Mouse (Mus musculus): ENCODE data around the gene Hhipl1. TPM values are rescaled to one million over a fixed set of nuclear protein-coding genes. Genes with fewer than 3 reads are reported as not detected.

Hhipl1 gene
- polyA plus RNA-seq, 1 experiment, result 0.54 TPM

DNA sequence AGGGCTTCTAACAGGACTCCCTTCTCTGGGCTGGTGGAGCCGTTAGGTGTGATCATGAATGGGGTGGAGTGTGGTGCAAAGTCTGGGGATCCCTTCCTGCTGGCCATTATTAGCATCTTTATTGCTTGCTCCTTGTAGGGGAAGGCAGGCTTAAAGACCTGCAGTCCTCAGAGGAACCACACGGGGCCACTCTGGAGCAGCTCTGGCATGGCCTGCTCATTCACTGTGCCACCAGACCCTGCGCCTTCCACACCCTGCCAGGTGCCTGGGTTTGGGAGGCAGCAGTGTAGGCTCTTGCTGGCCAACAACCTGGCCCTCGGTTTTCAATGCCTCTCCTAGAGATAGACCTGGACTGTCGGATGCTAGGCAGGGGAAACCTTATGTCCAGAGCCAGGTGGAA, 57.7 kb downstream of the Hhipl1 start:
- H3K27me3 ChIP-seq (ENCODE audit: control insufficient read depth, insufficient read depth, low read length), result no peaks in the 10 kb centered on the region
- H3K4me3 ChIP-seq (ENCODE audit: control insufficient read depth, insufficient read depth, low read length), result no peak overlapping the region
- no peaks in the 10 kb centered on the region for H3K4me1 ChIP-seq (replicated peaks; ENCODE audit: control insufficient read depth, insufficient read depth, low read length)
- WGBS, result 9% methylated on average over 5 of the region's 5 CpGs
- DNase-seq, result peak; percentile 47
- H3K27ac ChIP-seq (ENCODE audit: control insufficient read depth, insufficient read depth, low read length), result no peak overlapping the region
- H3K36me3 ChIP-seq (ENCODE audit: control insufficient read depth, insufficient read depth, low read length), result no peaks in the 10 kb centered on the region
- TF ChIP-seq POLR2A (IDR thresholded peaks at IDR 0.05; ENCODE audit: control insufficient read depth, extremely low read depth, insufficient read depth, low read length, poor library complexity) (no peak), CTCF (IDR thresholded peaks at IDR 0.05; ENCODE audit: borderline replicate concordance, control insufficient read depth, extremely low read depth, insufficient read depth, low read length, poor library complexity) (peak; percentile 55; the same call in 1 of the 2 replicates)

- no peak for TF ChIP-seq CTCF (IDR thresholded peaks at IDR 0.05; ENCODE audit: borderline replicate concordance, control insufficient read depth, extremely low read depth, insufficient read depth, low read length, poor library complexity)
- no peak for TF ChIP-seq POLR2A (IDR thresholded peaks at IDR 0.05; ENCODE audit: control insufficient read depth, extremely low read depth, insufficient read depth, low read length, poor library complexity)
- WGBS, result 77% methylated on average over 3 of the region's 3 CpGs
- Histone ChIP-seq H3K4me1 (replicated peaks; ENCODE audit: control insufficient read depth, insufficient read depth, low read length) (no peaks in the 10 kb centered on the region), H3K27me3 (ENCODE audit: control insufficient read depth, insufficient read depth, low read length) (no peaks in the 10 kb centered on the region), H3K27ac (ENCODE audit: control insufficient read depth, insufficient read depth, low read length) (no peak overlapping the region), H3K4me3 (ENCODE audit: control insufficient read depth, insufficient read depth, low read length) (no peak overlapping the region), H3K36me3 (ENCODE audit: control insufficient read depth, insufficient read depth, low read length) (no peaks in the 10 kb centered on the region)
- DNase-seq, result no peak
Observed at GRCm38 (mm10) chr12:108365340-108365739, 59.3 kb downstream of the Hhipl1 start.

DNA sequence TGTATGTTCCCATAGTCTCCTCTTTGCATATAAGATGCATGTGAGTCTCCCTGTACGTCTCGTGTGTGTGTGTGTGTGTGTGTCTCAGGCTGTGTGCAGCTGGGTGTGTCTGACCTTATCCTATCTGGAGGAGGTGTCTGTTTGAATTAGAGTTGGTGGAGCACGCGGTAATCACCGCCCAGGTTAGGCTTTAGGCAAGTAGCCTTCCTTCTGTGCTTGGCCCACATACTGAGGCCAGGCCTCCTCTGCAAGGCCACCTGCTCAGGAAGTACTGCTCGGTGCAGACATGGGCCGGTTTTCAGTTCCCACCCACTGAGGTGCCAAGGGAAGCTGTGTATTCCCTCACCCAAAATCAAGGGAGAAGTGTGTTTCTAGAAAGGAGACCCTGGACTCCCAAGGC, 59.8 kb downstream of the Hhipl1 start:
- Histone ChIP-seq H3K27ac (ENCODE audit: control insufficient read depth, insufficient read depth, low read length) (no peak overlapping the region), H3K4me1 (replicated peaks; ENCODE audit: control insufficient read depth, insufficient read depth, low read length) (no peaks in the 10 kb centered on the region), H3K4me3 (ENCODE audit: control insufficient read depth, insufficient read depth, low read length) (no peak overlapping the region), H3K36me3 (ENCODE audit: control insufficient read depth, insufficient read depth, low read length) (no peaks in the 10 kb centered on the region), H3K27me3 (ENCODE audit: control insufficient read depth, insufficient read depth, low read length) (no peaks in the 10 kb centered on the region)
- TF ChIP-seq CTCF (IDR thresholded peaks at IDR 0.05; ENCODE audit: borderline replicate concordance, control insufficient read depth, extremely low read depth, insufficient read depth, low read length, poor library complexity) (no peak), POLR2A (IDR thresholded peaks at IDR 0.05; ENCODE audit: control insufficient read depth, extremely low read depth, insufficient read depth, low read length, poor library complexity) (no peak)
- DNase-seq, result no peak
- WGBS, result 72% methylated on average over 7 of the region's 7 CpGs

DNA sequence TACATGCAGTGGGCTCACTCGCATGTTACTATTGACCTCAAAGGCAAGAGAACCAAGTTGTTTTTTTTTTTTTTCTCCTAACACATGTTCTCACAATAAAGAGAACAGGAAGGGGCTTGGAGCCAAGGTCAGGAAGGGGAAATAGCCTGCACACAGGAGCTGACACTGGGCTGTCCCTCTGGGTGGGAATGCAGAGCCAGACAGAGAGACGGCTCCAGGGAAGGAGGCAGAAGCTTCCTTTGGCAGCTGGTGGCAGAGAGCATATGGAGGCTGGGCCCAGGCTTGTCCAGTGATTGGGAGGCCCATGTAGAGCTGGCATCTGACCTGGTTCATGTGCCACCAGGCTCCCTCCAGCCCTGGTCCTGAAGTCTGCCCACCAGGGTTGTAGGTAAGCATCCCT, 61.8 kb downstream of the Hhipl1 start:
- Histone ChIP-seq H3K4me1 (replicated peaks; ENCODE audit: control insufficient read depth, insufficient read depth, low read length) (no peaks in the 10 kb centered on the region), H3K27ac (ENCODE audit: control insufficient read depth, insufficient read depth, low read length) (no peak overlapping the region), H3K36me3 (ENCODE audit: control insufficient read depth, insufficient read depth, low read length) (no peaks in the 10 kb centered on the region), H3K27me3 (ENCODE audit: control insufficient read depth, insufficient read depth, low read length) (no peaks in the 10 kb centered on the region), H3K4me3 (ENCODE audit: control insufficient read depth, insufficient read depth, low read length) (no peak overlapping the region)
- DNase-seq, result no peak
- TF ChIP-seq CTCF (IDR thresholded peaks at IDR 0.05; ENCODE audit: borderline replicate concordance, control insufficient read depth, extremely low read depth, insufficient read depth, low read length, poor library complexity) (no peak), POLR2A (IDR thresholded peaks at IDR 0.05; ENCODE audit: control insufficient read depth, extremely low read depth, insufficient read depth, low read length, poor library complexity) (no peak)
- WGBS, result 59% methylated on average over 2 of the region's 2 CpGs

DNA sequence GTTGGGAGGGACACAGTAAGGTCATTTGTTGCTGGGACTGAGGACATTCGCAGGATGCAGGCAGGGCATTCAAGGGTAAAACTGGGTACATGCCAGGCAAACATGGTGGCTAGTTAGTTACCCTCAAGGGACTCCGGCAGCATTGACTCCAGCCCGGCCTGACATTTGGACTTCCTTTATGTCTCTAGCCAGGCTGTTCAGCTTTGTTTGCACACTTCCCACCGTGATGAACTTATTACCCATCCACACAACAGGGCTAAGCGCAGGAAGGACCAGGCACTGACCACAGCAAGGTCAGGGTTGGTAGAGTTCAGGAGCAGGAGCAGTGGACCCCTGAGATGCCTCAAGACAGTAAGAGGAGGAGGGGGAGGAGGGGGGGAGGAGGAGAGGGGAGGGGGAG, 62.9 kb downstream of the Hhipl1 start:
- no peak for TF ChIP-seq CTCF (IDR thresholded peaks at IDR 0.05; ENCODE audit: borderline replicate concordance, control insufficient read depth, extremely low read depth, insufficient read depth, low read length, poor library complexity)
- no peak for TF ChIP-seq POLR2A (IDR thresholded peaks at IDR 0.05; ENCODE audit: control insufficient read depth, extremely low read depth, insufficient read depth, low read length, poor library complexity)
- Histone ChIP-seq H3K27me3 (ENCODE audit: control insufficient read depth, insufficient read depth, low read length) (no peaks in the 10 kb centered on the region), H3K4me3 (ENCODE audit: control insufficient read depth, insufficient read depth, low read length) (no peak overlapping the region), H3K36me3 (ENCODE audit: control insufficient read depth, insufficient read depth, low read length) (no peaks in the 10 kb centered on the region), H3K27ac (ENCODE audit: control insufficient read depth, insufficient read depth, low read length) (no peak overlapping the region), H3K4me1 (replicated peaks; ENCODE audit: control insufficient read depth, insufficient read depth, low read length) (no peaks in the 10 kb centered on the region)
- DNase-seq, result no peak
- WGBS, result 63% methylated on average over 5 of the region's 5 CpGs

DNA sequence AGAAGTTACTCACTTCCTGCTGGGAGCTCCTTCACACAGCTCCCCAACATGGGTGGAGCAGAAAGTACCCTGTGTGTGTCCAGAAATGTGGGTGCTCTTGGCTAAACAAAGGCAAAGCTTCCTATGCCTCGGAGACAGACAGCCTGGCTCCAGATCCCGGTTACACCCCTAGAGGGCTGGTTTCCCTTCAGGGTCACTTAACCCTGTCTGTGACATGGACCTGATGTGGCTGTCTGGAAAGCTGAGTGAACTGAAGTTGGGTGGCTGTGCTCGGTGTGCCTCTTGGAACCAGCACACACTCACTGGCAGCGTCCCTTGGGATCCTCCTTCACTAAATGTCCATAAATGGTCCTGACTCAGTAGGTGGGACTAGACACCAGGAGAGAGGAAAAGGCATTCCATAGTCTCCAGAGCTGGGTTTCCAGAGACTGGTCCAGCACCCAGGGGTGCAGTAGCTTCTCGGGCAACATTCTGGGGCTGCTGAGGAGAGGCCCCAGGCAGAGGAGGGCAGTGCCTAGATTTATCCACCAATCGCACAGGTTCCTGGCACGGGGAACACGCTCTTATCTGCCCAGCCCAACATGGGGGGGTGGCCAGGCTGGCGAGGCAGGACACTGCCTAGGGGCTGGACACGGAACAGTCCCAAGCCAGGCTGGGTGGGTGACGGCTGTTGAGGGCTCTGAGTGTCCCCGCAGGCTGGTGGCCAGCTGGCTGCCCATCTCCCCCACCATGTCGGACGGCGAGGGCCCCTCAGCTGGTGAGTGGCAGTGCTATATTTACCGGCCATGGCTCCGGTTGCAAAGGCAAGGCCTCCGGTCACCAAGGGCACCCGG, 64.7 kb downstream of the Hhipl1 start, which contains the start of gene Eml1:
Gene Eml1, plus strand, starts transcription at position 362 of the 833 bp plus-strand sequence.
- Histone ChIP-seq H3K4me1 (replicated peaks; ENCODE audit: control insufficient read depth, insufficient read depth, low read length) (no peaks in the 10 kb centered on the region), H3K27me3 (ENCODE audit: control insufficient read depth, insufficient read depth, low read length) (no peaks in the 10 kb centered on the region), H3K27ac (ENCODE audit: control insufficient read depth, insufficient read depth, low read length) (no peak within 1 kb of the TSS), H3K4me3 (ENCODE audit: control insufficient read depth, insufficient read depth, low read length) (no peak within 1 kb of the TSS), H3K36me3 (ENCODE audit: control insufficient read depth, insufficient read depth, low read length) (no peaks in the 10 kb centered on the region)
- 63% methylated on average over 19 of the region's 19 CpGs for WGBS
- DNase-seq, result no peak
- TF ChIP-seq CTCF (IDR thresholded peaks at IDR 0.05; ENCODE audit: borderline replicate concordance, control insufficient read depth, extremely low read depth, insufficient read depth, low read length, poor library complexity), result no peak
- no peak for TF ChIP-seq POLR2A (IDR thresholded peaks at IDR 0.05; ENCODE audit: control insufficient read depth, extremely low read depth, insufficient read depth, low read length, poor library complexity)

Data from thymus, adult 2 months (tissue).